Mouse (Mus musculus) lung, adult 2 months (tissue): ENCODE data around the gene Abl2. TPM values are rescaled to one million over a fixed set of nuclear protein-coding genes. Genes with fewer than 3 reads are reported as not detected.

Experiments used
- DNase-seq: peaks from one replicate; pipeline ENCODE4 v3.0.0; 2022
- H3K4me1 ChIP-seq: fragments of 200-500 bp; 2 replicates; pipeline ENCODE4 v1.6.1; 2011; ENCODE audit warnings: low read length; ENCODE audit not compliant: control insufficient read depth, insufficient read depth
- H3K4me3 ChIP-seq: fragments of 200-500 bp; replicated peaks from 2 replicates; pipeline ENCODE3; 2011; ENCODE audit warnings: low read depth, mild to moderate bottlenecking, control low read depth, low read length; ENCODE audit errors: extremely low read depth
- CTCF ChIP-seq: fragments of 200-500 bp; IDR thresholded peaks from 2 replicates; pipeline ENCODE4 v1.5.1; 2011; ENCODE audit warnings: mild to moderate bottlenecking, low read length, control low read depth; ENCODE audit not compliant: insufficient read depth
- POLR2A ChIP-seq: fragments of 200-500 bp; IDR thresholded peaks from 2 replicates; pipeline ENCODE4 v1.6.1; 2011; ENCODE audit warnings: low read depth, mild to moderate bottlenecking, control low read depth, low read length, borderline replicate concordance; ENCODE audit errors: extremely low read depth
- WGBS: fragments of 180-500 bp; shearing (Covaris S2); methylation state at CpG from one replicate; pipeline ENCODE4 v1.1.7; 2018; 5-methylcytosine and 5-hydroxymethylcytosine counted together
- polyA plus RNA-seq: library from polyadenylated mRNA; depleted of rRNA; stranded (reverse); fragments of >200 nt; gene quantifications from 2 replicates; pipeline ENCODE4 v1.2.3, GENCODE M21; 2012

Abl2 gene
- polyA plus RNA-seq, 1 experiment = 9.8 TPM

DNA sequence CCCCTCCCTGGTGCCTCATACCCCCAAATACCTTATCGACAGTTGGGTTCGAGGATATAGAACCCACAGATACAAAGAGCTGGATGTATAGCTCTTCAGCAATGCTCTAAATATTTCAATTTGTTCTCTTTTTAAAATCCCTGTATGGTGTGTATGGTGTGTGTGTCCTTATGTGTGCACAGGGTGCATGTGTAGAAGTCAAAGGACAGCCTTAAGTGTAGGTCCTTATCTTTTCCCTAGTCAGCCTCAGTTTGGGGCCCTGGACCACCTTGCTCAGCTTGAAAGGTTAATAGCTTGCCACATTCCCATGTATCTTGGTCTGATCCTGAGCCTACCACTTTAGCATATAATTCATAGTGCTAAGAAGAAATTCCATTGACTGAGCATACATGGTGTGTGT lies 49.9 kb downstream of the Abl2 start:
- Histone ChIP-seq H3K4me1 (peaks cover 6% of the 10 kb centered on the region; the same call in 1 of the 2 replicates), H3K4me3 (no peak overlapping the region)
- DNase-seq = no peak
- WGBS = 98% methylated on average over 2 of the region's 2 CpGs
- TF ChIP-seq CTCF (no peak), POLR2A (no peak)

DNA sequence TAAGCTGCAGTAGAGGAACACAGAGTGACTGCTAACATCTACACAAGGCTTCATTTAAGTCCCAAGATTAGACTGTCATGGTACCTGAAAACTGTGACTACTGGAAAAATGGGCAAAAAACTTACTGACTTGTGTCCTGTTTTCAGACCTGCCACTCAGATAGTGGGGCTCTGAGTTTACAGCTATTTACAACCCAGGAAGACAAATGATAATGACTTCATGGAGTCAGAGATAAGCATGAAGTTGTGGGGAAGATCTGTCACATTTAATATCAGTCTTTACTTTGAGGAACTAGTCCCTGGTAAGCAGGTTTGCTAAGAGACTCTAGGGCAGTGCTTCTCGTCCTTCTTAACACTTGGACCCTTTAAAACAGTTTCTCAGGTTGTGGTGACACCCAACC lies 51.7 kb downstream of the Abl2 start:
- TF ChIP-seq CTCF = no peak
- TF ChIP-seq POLR2A = no peak
- 79% methylated on average over 1 of the region's 1 CpGs for WGBS
- Histone ChIP-seq H3K4me3 (no peak overlapping the region), H3K4me1 (peaks cover 10% of the 10 kb centered on the region)
- DNase-seq = no peak

DNA sequence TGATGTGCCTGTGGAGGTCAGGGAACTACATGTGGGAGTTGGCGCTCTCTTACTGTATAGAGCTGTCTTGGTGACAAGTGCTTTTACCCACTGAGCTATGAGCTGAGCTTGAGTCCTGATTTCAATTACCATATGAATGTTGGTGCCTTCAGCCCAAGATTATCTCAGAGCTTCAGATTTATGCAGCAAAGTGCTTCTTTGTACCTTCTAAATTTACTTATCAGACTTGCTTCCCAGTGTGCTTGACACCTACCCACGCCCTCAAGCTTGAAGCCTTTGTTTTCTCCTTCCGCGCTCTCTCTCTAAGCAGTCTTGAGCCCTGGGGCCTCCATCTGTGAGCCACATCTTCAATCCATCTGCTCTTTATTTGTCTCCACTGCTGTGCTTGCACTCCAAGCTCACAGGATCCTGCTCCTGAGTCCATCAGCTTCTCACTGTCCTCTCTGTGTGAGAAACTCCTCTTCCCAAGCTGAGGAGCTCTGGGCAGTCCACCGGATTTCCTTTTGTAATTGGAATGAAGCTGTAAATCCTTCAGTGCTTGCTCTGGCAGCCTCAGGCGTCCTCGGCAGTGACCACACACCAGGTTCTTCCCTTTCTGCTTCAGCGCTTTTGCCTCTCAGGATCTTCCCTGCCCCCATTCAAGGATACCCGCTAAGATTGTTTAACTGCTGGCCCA lies 55.4 kb downstream of the Abl2 start:
- Histone ChIP-seq H3K4me3 (no peak overlapping the region), H3K4me1 (peaks cover 29% of the 10 kb centered on the region)
- WGBS = 34% methylated on average over 9 of the region's 9 CpGs
- no peak for DNase-seq
- TF ChIP-seq CTCF (no peak), POLR2A (no peak)

DNA sequence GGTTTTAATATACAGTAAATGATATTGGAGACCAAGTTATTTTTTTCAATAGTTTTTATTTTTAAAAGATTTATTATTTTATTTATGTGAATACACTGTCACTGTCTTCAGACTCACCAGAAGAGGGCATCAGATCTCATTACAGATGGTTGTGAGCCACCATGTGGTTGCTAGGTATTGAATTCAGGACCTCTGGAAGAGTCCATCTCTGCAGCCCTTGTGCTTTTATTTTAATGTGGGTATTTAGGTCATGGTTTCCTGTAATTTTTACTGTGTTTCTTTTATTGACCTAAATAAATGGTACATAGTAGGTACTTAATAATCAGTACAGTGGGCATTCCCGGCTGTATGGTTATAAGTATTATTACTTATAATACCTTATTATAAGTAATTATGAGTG lies 56.1 kb downstream of the Abl2 start:
- Histone ChIP-seq H3K4me1 (peaks cover 29% of the 10 kb centered on the region), H3K4me3 (no peak overlapping the region)
- DNase-seq = no peak
- WGBS = 67% methylated on average over 1 of the region's 1 CpGs
- TF ChIP-seq CTCF (0 out of 2 replicates have a peak, but pooled peaks have one; percentile 2), POLR2A (no peak)

DNA sequence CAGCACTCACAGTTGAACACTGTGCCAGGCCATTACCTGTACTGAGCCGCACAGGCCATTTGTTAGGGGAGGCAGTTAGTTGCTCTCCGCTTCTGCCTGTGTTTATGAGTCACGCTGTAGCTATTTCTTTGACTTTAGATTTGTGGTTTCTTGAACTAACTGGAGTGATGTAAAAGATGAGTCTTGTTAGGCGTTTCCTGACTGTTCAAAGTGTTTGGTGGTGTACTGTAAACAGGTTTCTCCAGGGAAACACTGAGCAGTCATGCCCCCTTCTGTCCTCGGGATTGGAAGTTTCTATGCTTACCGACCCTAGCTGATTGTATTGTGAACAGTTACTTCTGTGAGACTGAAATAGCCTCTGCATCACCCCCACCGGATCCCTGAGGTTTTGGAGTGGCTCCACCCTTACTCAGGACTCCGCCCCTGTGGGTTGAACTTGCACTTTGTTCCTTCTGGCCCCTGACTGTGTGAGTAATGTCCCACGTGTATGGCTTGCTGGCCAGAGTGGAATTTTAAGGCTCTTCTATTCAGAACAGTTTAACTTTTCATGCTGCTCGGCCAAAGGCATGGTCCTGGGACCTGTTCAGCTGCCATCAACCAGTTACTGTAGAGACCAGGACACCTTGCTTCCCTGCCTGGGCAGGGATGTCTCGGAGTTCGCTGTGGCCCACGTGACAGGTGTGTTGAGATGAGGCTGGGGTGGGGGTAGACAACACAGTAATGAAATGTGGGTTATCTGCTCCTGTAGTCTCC lies 57.0 kb downstream of the Abl2 start:
- no peak for TF ChIP-seq POLR2A
- no peak for TF ChIP-seq CTCF
- WGBS = 8% methylated on average over 13 of the region's 13 CpGs
- peak; percentile 67 for DNase-seq

DNA sequence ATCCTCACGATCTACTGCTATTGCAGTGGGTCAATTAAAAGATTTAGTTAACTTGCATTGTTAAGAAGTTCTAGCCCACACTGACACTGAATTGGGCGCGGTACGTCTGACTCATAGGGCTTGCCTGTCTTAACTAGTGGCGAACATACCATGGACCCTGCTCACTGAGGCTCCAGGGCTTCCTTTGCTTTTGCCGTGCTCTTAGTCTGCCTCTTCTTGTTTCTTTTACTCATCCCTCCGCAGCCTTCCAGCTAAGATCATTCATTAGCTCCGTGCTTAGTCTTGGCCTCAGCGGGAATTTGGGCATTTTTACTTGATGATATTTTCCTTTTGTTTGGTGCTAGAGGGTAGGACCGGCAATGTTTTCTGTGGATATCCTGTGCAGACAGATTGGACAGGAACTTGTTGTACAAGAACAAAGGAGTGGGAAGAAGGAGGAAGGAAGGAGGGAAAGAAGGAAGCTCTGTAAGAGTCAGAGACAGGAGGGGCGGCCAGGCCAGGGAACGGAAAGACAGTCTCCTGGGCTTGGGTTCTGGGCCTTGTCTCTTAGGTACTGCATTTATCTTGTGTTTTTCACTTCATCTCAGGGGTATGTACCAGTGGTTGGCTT lies 58.5 kb downstream of the Abl2 start:
- WGBS = 27% methylated on average over 12 of the region's 12 CpGs
- no peak for DNase-seq
- no peak overlapping the region for H3K4me3 ChIP-seq
- TF ChIP-seq CTCF (no peak), POLR2A (no peak)
- peaks cover 32% of the 10 kb centered on the region for H3K4me1 ChIP-seq

More for the DNA sequence above, 57.0 kb downstream of the Abl2 start:
- Histone ChIP-seq H3K4me3 (peak overlapping the region; percentile 33), H3K4me1 (peaks cover 32% of the 10 kb centered on the region)

DNA sequence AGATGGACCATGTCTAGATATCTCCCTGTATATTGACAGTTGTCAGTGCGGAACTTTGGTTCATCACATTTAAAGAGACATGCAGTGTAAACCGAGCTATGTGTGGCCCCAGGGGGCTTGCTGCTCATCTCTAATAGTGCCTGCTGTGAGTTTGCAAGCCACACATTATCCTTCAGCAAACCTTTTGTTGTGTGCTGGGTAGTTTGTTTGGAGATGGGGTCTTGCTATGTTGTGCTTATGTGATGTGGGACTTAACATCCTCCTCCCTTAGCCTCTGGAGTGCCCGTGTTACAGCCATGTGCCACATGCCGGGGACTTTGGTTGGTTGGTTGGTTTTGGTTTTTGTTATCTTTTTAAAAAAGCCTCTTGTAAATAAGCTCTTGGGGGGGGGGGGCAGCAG lies 59.2 kb downstream of the Abl2 start:
- Histone ChIP-seq H3K4me3 (no peak overlapping the region), H3K4me1 (peaks cover 32% of the 10 kb centered on the region)
- 52% methylated on average over 4 of the region's 4 CpGs for WGBS
- TF ChIP-seq CTCF (no peak), POLR2A (no peak)
- no peak for DNase-seq

DNA sequence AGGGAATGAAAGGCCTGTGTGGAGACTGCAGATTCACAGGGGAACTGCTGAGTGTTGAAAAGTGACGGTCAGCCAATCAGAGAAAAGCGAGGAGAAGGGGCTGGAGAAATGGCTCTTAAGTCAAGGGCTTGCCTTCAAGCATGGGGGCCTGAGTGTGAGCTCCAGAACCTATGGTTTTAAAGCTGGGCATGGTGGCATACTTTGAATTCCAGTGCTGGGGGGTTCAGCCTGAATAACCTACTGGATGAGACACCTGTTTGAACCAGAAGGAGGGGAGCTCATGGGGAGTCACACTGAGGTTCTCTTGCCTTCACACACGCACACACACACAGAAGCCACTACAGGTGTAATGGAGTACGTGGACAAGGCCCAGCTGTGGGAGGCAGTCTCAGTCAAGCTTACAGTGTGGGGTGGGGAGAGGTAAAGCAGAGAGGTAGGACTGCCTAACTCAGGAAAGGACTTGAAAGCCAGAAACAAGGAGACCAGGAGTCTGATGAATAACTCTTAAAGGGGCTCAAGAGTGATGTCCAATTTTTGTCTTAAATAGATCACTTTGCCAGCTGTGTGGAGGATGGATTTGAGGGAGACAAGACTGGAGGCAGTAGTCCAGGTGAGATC lies 61.8 kb downstream of the Abl2 start:
- peaks cover 22% of the 10 kb centered on the region for H3K4me1 ChIP-seq
- 75% methylated on average over 4 of the region's 4 CpGs for WGBS
- H3K4me3 ChIP-seq = no peak overlapping the region
- TF ChIP-seq CTCF (no peak), POLR2A (no peak)
- no peak for DNase-seq

DNA sequence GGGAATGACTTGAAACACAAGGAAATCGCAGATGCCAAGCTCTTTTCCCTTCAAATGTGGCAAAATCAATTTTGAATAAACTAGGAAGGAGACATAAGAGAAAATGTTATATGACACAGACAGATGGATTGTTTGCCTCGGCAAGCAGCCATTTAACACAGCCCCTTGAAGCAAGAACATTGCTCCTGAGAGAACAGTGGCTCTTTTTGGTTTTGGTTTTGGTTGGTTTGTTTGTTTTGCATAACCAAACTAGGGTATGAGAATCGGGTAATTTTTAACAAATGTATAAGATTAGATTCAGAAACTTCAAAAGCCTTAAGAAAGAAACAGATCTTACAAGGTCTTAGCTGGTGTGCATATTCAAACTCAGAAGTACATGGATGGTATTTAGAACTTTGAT lies 62.4 kb downstream of the Abl2 start:
- Histone ChIP-seq H3K4me1 (peaks cover 18% of the 10 kb centered on the region), H3K4me3 (no peak overlapping the region)
- TF ChIP-seq POLR2A = no peak
- 49% methylated on average over 3 of the region's 3 CpGs for WGBS
- no peak for DNase-seq
